Mouse (Mus musculus): ENCODE measurements around the gene Chst15. TPM values are rescaled to one million over a fixed set of nuclear protein-coding genes. Genes with fewer than 3 reads are reported as not detected.

The Chst15 gene
- polyA plus RNA-seq, 1 experiment from 2014 or later, result 25.6 TPM

GRCm38 (mm10) chr7:132296661-132297443 lies 20.2 kb downstream of the Chst15 start:
- Histone ChIP-seq H3K9me3 (replicated peaks) (no peaks in the 10 kb centered on the region), H3K27me3 (no peaks in the 10 kb centered on the region), H3K4me2 (replicated peaks) (no peak overlapping the region), H3K4me1 (peaks cover 31% of the 10 kb centered on the region), H3K9ac (no peak overlapping the region), H3K27ac (replicated peaks) (no peak overlapping the region), H3K4me3 (replicated peaks) (no peak overlapping the region), H3K36me3 (no peaks in the 10 kb centered on the region)
- 65% methylated on average over 4 of the region's 4 CpGs for WGBS
- no peak for ATAC-seq (ENCODE audit: insufficient number of reproducible peaks, low FRiP score, low TSS enrichment, low read depth)

- H3K4me3 ChIP-seq (replicated peaks), result no peak overlapping the region
- H3K36me3 ChIP-seq, result no peaks in the 10 kb centered on the region
- no peak for ATAC-seq (ENCODE audit: insufficient number of reproducible peaks, low FRiP score, low TSS enrichment, low read depth)
- H3K9ac ChIP-seq, result no peak overlapping the region
- peaks cover 27% of the 10 kb centered on the region for H3K4me1 ChIP-seq
- H3K27me3 ChIP-seq, result no peaks in the 10 kb centered on the region
- 73% methylated on average over 3 of the region's 3 CpGs for WGBS
- H3K27ac ChIP-seq (replicated peaks), result no peak overlapping the region
- H3K9me3 ChIP-seq (replicated peaks), result no peaks in the 10 kb centered on the region
- no peak overlapping the region for H3K4me2 ChIP-seq (replicated peaks)
These were observed 20.9 kb downstream of the Chst15 start for GRCm38 (mm10) chr7:132296132-132296531.

- H3K27me3 ChIP-seq, result no peaks in the 10 kb centered on the region
- peak overlapping the region; percentile 55 for H3K27ac ChIP-seq (replicated peaks)
- no peaks in the 10 kb centered on the region for H3K36me3 ChIP-seq
- no peak overlapping the region for H3K4me3 ChIP-seq (replicated peaks)
- WGBS, result 80% methylated on average over 3 of the region's 3 CpGs
- peaks cover 64% of the 10 kb centered on the region for H3K4me1 ChIP-seq
- no peak overlapping the region for H3K4me2 ChIP-seq (replicated peaks)
- no peaks in the 10 kb centered on the region for H3K9me3 ChIP-seq (replicated peaks)
- no peak for ATAC-seq (ENCODE audit: insufficient number of reproducible peaks, low FRiP score, low TSS enrichment, low read depth)
- no peak overlapping the region for H3K9ac ChIP-seq
These were observed 29.7 kb downstream of the Chst15 start for GRCm38 (mm10) chr7:132287340-132287664.

DNA sequence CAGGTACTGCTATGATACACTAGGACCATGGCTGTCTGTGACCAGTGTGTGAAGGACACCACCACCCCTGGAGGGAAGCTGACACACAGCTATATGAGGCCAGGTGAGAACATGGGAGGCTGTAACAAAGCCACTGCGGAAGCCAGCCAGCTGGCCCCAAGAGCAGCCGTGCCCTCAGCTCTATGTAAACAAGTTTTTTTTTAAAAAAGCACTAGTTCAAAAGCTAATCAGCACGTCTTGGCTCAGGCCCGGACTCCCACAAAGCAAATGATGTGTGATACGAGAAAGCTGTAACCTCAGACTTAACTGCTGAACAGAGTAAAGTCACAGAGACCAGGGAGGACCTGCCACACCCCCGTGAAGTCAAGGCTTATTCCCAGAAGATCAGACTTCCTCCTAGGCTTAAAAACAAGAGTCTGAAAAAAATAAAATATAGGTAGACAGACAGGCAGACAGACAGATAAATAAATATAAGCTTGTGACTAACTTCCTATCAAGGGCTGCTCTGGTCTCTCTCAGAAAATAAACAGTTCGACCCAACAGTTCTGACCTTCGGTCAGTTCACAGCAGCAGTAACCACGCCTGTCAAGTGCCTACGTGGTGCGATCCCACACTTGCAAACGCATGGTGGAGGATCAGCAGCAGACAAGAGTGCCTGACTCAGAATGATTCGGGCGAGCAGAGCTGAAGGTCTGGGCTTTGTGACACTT lies 30.2 kb downstream of the Chst15 start:
- H3K9ac ChIP-seq, result no peak overlapping the region
- no peak overlapping the region for H3K4me2 ChIP-seq (replicated peaks)
- no peak overlapping the region for H3K4me3 ChIP-seq (replicated peaks)
- peak overlapping the region; percentile 55 for H3K27ac ChIP-seq (replicated peaks)
- peaks cover 66% of the 10 kb centered on the region for H3K4me1 ChIP-seq
- no peak for ATAC-seq (ENCODE audit: insufficient number of reproducible peaks, low FRiP score, low TSS enrichment, low read depth)
- no peaks in the 10 kb centered on the region for H3K36me3 ChIP-seq
- H3K9me3 ChIP-seq (replicated peaks), result no peaks in the 10 kb centered on the region
- H3K27me3 ChIP-seq, result no peaks in the 10 kb centered on the region
- WGBS, result 42% methylated on average over 14 of the region's 14 CpGs

GRCm38 (mm10) chr7:132284795-132285194 lies 32.2 kb downstream of the Chst15 start:
- Histone ChIP-seq H3K4me2 (replicated peaks) (no peak overlapping the region), H3K9ac (no peak overlapping the region), H3K27me3 (no peaks in the 10 kb centered on the region), H3K4me1 (peaks cover 62% of the 10 kb centered on the region), H3K36me3 (no peaks in the 10 kb centered on the region), H3K27ac (replicated peaks) (peak overlapping the region; percentile 51), H3K4me3 (replicated peaks) (no peak overlapping the region), H3K9me3 (replicated peaks) (no peaks in the 10 kb centered on the region)
- no peak for ATAC-seq (ENCODE audit: insufficient number of reproducible peaks, low FRiP score, low TSS enrichment, low read depth)
- 40% methylated on average over 1 of the region's 1 CpGs for WGBS

GRCm38 (mm10) chr7:132284048-132284737 lies 32.8 kb downstream of the Chst15 start:
- Histone ChIP-seq H3K27ac (replicated peaks) (no peak overlapping the region), H3K27me3 (no peaks in the 10 kb centered on the region), H3K9ac (no peak overlapping the region), H3K9me3 (replicated peaks) (no peaks in the 10 kb centered on the region), H3K4me2 (replicated peaks) (no peak overlapping the region), H3K4me1 (peaks cover 56% of the 10 kb centered on the region), H3K4me3 (replicated peaks) (no peak overlapping the region), H3K36me3 (no peaks in the 10 kb centered on the region)
- 54% methylated on average over 7 of the region's 7 CpGs for WGBS
- no peak for ATAC-seq (ENCODE audit: insufficient number of reproducible peaks, low FRiP score, low TSS enrichment, low read depth)

DNA sequence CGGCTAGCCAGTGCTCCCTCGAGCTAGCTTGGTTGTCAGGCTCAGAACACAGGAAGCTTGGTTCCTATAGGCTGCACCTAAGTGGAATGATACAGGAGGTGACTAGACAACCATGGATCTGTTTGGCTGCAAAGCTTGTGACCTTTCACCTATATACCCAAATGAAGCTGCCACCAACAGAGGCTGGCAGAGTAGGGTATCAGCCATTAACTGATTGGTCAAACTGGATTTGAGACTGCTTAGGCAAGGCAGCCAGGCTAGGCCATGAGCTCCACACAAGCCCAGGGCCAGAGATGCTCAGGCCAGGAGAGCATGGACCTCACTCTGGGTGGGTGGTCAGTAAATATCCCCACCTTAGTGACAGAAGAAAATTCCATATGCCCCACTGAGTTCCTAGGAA lies 34.5 kb downstream of the Chst15 start:
- no peak overlapping the region for H3K4me3 ChIP-seq (replicated peaks)
- no peak for ATAC-seq (ENCODE audit: insufficient number of reproducible peaks, low FRiP score, low TSS enrichment, low read depth)
- WGBS, result 78% methylated on average over 2 of the region's 2 CpGs
- H3K9me3 ChIP-seq (replicated peaks), result no peaks in the 10 kb centered on the region
- H3K9ac ChIP-seq, result no peak overlapping the region
- H3K27me3 ChIP-seq, result no peaks in the 10 kb centered on the region
- peaks cover 47% of the 10 kb centered on the region for H3K4me1 ChIP-seq
- no peaks in the 10 kb centered on the region for H3K36me3 ChIP-seq
- H3K4me2 ChIP-seq (replicated peaks), result no peak overlapping the region
- H3K27ac ChIP-seq (replicated peaks), result no peak overlapping the region

GRCm38 (mm10) chr7:132282161-132282560 lies 34.9 kb downstream of the Chst15 start:
- no peak overlapping the region for H3K4me2 ChIP-seq (replicated peaks)
- no peak for ATAC-seq (ENCODE audit: insufficient number of reproducible peaks, low FRiP score, low TSS enrichment, low read depth)
- WGBS, result 68% methylated on average over 3 of the region's 3 CpGs
- H3K9ac ChIP-seq, result no peak overlapping the region
- H3K4me1 ChIP-seq, result peaks cover 46% of the 10 kb centered on the region
- no peaks in the 10 kb centered on the region for H3K27me3 ChIP-seq
- no peak overlapping the region for H3K4me3 ChIP-seq (replicated peaks)
- no peaks in the 10 kb centered on the region for H3K9me3 ChIP-seq (replicated peaks)
- H3K36me3 ChIP-seq, result no peaks in the 10 kb centered on the region
- no peak overlapping the region for H3K27ac ChIP-seq (replicated peaks)

GRCm38 (mm10) chr7:132281753-132282152 lies 35.3 kb downstream of the Chst15 start:
- ATAC-seq (ENCODE audit: insufficient number of reproducible peaks, low FRiP score, low TSS enrichment, low read depth), result no peak
- no peaks in the 10 kb centered on the region for H3K9me3 ChIP-seq (replicated peaks)
- H3K36me3 ChIP-seq, result no peaks in the 10 kb centered on the region
- no peaks in the 10 kb centered on the region for H3K27me3 ChIP-seq
- H3K4me2 ChIP-seq (replicated peaks), result no peak overlapping the region
- no peak overlapping the region for H3K4me3 ChIP-seq (replicated peaks)
- no peak overlapping the region for H3K27ac ChIP-seq (replicated peaks)
- 65% methylated on average over 4 of the region's 4 CpGs for WGBS
- H3K9ac ChIP-seq, result no peak overlapping the region
- peaks cover 45% of the 10 kb centered on the region for H3K4me1 ChIP-seq

- Histone ChIP-seq H3K4me1 (peaks cover 18% of the 10 kb centered on the region), H3K27me3 (no peaks in the 10 kb centered on the region), H3K4me3 (replicated peaks) (no peak overlapping the region), H3K27ac (replicated peaks) (no peak overlapping the region), H3K4me2 (replicated peaks) (no peak overlapping the region), H3K36me3 (no peaks in the 10 kb centered on the region), H3K9ac (no peak overlapping the region), H3K9me3 (replicated peaks) (no peaks in the 10 kb centered on the region)
- WGBS, result 54% methylated on average over 3 of the region's 3 CpGs
- ATAC-seq (ENCODE audit: insufficient number of reproducible peaks, low FRiP score, low TSS enrichment, low read depth), result no peak
These were observed 38.4 kb downstream of the Chst15 start for GRCm38 (mm10) chr7:132278658-132279057.

DNA sequence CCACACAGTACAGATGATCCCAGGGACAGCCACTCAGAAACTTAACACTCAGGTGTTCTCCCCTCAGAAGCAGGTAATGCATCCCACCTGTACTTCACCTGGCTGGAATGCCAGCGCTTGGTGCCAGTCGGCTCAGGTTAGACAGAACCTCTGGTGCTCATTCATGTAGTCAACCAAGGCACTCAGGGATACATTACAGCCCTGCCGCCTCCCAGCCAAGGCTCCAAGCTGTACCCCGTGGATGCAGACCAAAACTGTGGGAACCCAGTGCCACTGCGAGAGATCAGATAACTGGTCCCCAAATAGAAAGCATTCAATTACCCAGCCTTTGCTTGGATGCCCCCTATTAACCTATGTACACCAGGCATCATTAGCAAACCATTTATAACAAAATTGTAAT lies 40.7 kb downstream of the Chst15 start:
- Histone ChIP-seq H3K4me3 (replicated peaks) (no peak overlapping the region), H3K27ac (replicated peaks) (no peak overlapping the region), H3K9ac (no peak overlapping the region), H3K27me3 (no peaks in the 10 kb centered on the region), H3K36me3 (no peaks in the 10 kb centered on the region), H3K4me2 (replicated peaks) (no peak overlapping the region), H3K4me1 (peaks cover 10% of the 10 kb centered on the region), H3K9me3 (replicated peaks) (no peaks in the 10 kb centered on the region)
- no peak; the same call in 1 of the 2 replicates for ATAC-seq (ENCODE audit: insufficient number of reproducible peaks, low FRiP score, low TSS enrichment, low read depth)
- 64% methylated on average over 5 of the region's 5 CpGs for WGBS

Data from embryonic facial prominence, embryonic 15.5 days (tissue).